Mouse (Mus musculus): ENCODE results near the gene Klhl31. TPM values are rescaled to one million over a fixed set of nuclear protein-coding genes. Genes with fewer than 3 reads are reported as not detected.

Gene Klhl31
- polyA plus RNA-seq, 1 experiment: 0.43 TPM

- no peaks in the 10 kb centered on the region for H3K79me3 ChIP-seq (ENCODE audit: low read depth)
- H3K79me2 ChIP-seq (ENCODE audit: control insufficient read depth, insufficient read depth): no peaks in the 10 kb centered on the region
- no peaks in the 10 kb centered on the region for H3K27me3 ChIP-seq (ENCODE audit: control insufficient read depth, insufficient read depth, insufficient read length)
- no peaks in the 10 kb centered on the region for H3K36me3 ChIP-seq (ENCODE audit: control insufficient read depth, insufficient read depth)
- no peak for TF ChIP-seq MYOD1 (IDR thresholded peaks at IDR 0.05; ENCODE audit: control insufficient read depth, insufficient read length, low read depth)
- TF ChIP-seq USF1 (IDR thresholded peaks at IDR 0.05; ENCODE audit: low read depth): no peak
- TF ChIP-seq MAX (IDR thresholded peaks at IDR 0.05): no peak
- TF ChIP-seq FOSL1 (IDR thresholded peaks at IDR 0.05; ENCODE audit: insufficient read depth, low read length, poor library complexity, severe bottlenecking): no peak
- no peak for TF ChIP-seq CTCF (IDR thresholded peaks at IDR 0.05; ENCODE audit: control insufficient read depth, insufficient read depth, insufficient read length)
- TF ChIP-seq MYOG (IDR thresholded peaks at IDR 0.05; ENCODE audit: control insufficient read depth, extremely low read depth, insufficient read length): no peak
- H3ac ChIP-seq (ENCODE audit: control insufficient read depth, insufficient read length, low read depth): no peak overlapping the region
- H3K4me3 ChIP-seq (ENCODE audit: insufficient read depth, poor library complexity, severe bottlenecking): no peak overlapping the region
These were observed 48.6 kb downstream of the Klhl31 start for GRCm38 (mm10) chr9:77684938-77685337.

GRCm38 (mm10) chr9:77685825-77686500, 49.7 kb downstream of the Klhl31 start:
- H3K79me3 ChIP-seq (ENCODE audit: low read depth): no peaks in the 10 kb centered on the region
- H3K79me2 ChIP-seq (ENCODE audit: control insufficient read depth, insufficient read depth): no peaks in the 10 kb centered on the region
- H3ac ChIP-seq (ENCODE audit: control insufficient read depth, insufficient read length, low read depth): no peak overlapping the region
- H3K36me3 ChIP-seq (ENCODE audit: control insufficient read depth, insufficient read depth): no peaks in the 10 kb centered on the region
- H3K4me3 ChIP-seq (ENCODE audit: insufficient read depth, poor library complexity, severe bottlenecking): no peak overlapping the region
- TF ChIP-seq CEBPB (IDR thresholded peaks at IDR 0.05; ENCODE audit: low read depth): no peak
- no peak for TF ChIP-seq FOSL1 (IDR thresholded peaks at IDR 0.05; ENCODE audit: insufficient read depth, low read length, poor library complexity, severe bottlenecking)
- no peak for TF ChIP-seq CTCF (IDR thresholded peaks at IDR 0.05; ENCODE audit: control insufficient read depth, insufficient read depth, insufficient read length)
- TF ChIP-seq MYOG (IDR thresholded peaks at IDR 0.05; ENCODE audit: control insufficient read depth, extremely low read depth, insufficient read length): no peak
- H3K27me3 ChIP-seq (ENCODE audit: control insufficient read depth, insufficient read depth, insufficient read length): no peaks in the 10 kb centered on the region

- no peaks in the 10 kb centered on the region for H3K79me2 ChIP-seq (ENCODE audit: control insufficient read depth, insufficient read depth)
- H3K27me3 ChIP-seq (ENCODE audit: control insufficient read depth, insufficient read depth, insufficient read length): no peaks in the 10 kb centered on the region
- no peaks in the 10 kb centered on the region for H3K36me3 ChIP-seq (ENCODE audit: control insufficient read depth, insufficient read depth)
- H3K4me3 ChIP-seq (ENCODE audit: insufficient read depth, poor library complexity, severe bottlenecking): no peak overlapping the region
- no peaks in the 10 kb centered on the region for H3K79me3 ChIP-seq (ENCODE audit: low read depth)
- no peak overlapping the region for H3ac ChIP-seq (ENCODE audit: control insufficient read depth, insufficient read length, low read depth)
- TF ChIP-seq CTCF (IDR thresholded peaks at IDR 0.05; ENCODE audit: control insufficient read depth, insufficient read depth, insufficient read length) (no peak), MYOD1 (IDR thresholded peaks at IDR 0.05; ENCODE audit: control insufficient read depth, insufficient read length, low read depth) (no peak), MYOG (IDR thresholded peaks at IDR 0.05; ENCODE audit: control insufficient read depth, extremely low read depth, insufficient read length) (no peak), FOSL1 (IDR thresholded peaks at IDR 0.05; ENCODE audit: insufficient read depth, low read length, poor library complexity, severe bottlenecking) (no peak), CEBPB (IDR thresholded peaks at IDR 0.05; ENCODE audit: low read depth) (no peak), MAX (IDR thresholded peaks at IDR 0.05) (no peak), USF1 (IDR thresholded peaks at IDR 0.05; ENCODE audit: low read depth) (no peak)
These were observed 56.4 kb downstream of the Klhl31 start for GRCm38 (mm10) chr9:77692707-77693106.

- Histone ChIP-seq H3K27me3 (ENCODE audit: control insufficient read depth, insufficient read depth, insufficient read length) (no peaks in the 10 kb centered on the region), H3K79me3 (ENCODE audit: low read depth) (no peaks in the 10 kb centered on the region), H3ac (ENCODE audit: control insufficient read depth, insufficient read length, low read depth) (no peak overlapping the region), H3K36me3 (ENCODE audit: control insufficient read depth, insufficient read depth) (no peaks in the 10 kb centered on the region), H3K79me2 (ENCODE audit: control insufficient read depth, insufficient read depth) (no peaks in the 10 kb centered on the region), H3K4me3 (ENCODE audit: insufficient read depth, poor library complexity, severe bottlenecking) (no peak overlapping the region)
- no peak for TF ChIP-seq MYOG (IDR thresholded peaks at IDR 0.05; ENCODE audit: control insufficient read depth, extremely low read depth, insufficient read length)
- no peak for TF ChIP-seq MYOD1 (IDR thresholded peaks at IDR 0.05; ENCODE audit: control insufficient read depth, insufficient read length, low read depth)
- TF ChIP-seq MAX (IDR thresholded peaks at IDR 0.05): no peak
- no peak for TF ChIP-seq CEBPB (IDR thresholded peaks at IDR 0.05; ENCODE audit: low read depth)
- no peak for TF ChIP-seq FOSL1 (IDR thresholded peaks at IDR 0.05; ENCODE audit: insufficient read depth, low read length, poor library complexity, severe bottlenecking)
- no peak for TF ChIP-seq CTCF (IDR thresholded peaks at IDR 0.05; ENCODE audit: control insufficient read depth, insufficient read depth, insufficient read length)
These were observed 57.1 kb downstream of the Klhl31 start for GRCm38 (mm10) chr9:77693405-77693804.

GRCm38 (mm10) chr9:77695586-77695985, 59.3 kb downstream of the Klhl31 start:
- TF ChIP-seq MYOG (IDR thresholded peaks at IDR 0.05; ENCODE audit: control insufficient read depth, extremely low read depth, insufficient read length): no peak
- no peak for TF ChIP-seq CTCF (IDR thresholded peaks at IDR 0.05; ENCODE audit: control insufficient read depth, insufficient read depth, insufficient read length)
- Histone ChIP-seq H3K36me3 (ENCODE audit: control insufficient read depth, insufficient read depth) (no peaks in the 10 kb centered on the region), H3K79me3 (ENCODE audit: low read depth) (no peaks in the 10 kb centered on the region), H3K4me3 (ENCODE audit: insufficient read depth, poor library complexity, severe bottlenecking) (no peak overlapping the region), H3ac (ENCODE audit: control insufficient read depth, insufficient read length, low read depth) (no peak overlapping the region), H3K27me3 (ENCODE audit: control insufficient read depth, insufficient read depth, insufficient read length) (no peaks in the 10 kb centered on the region), H3K79me2 (ENCODE audit: control insufficient read depth, insufficient read depth) (no peaks in the 10 kb centered on the region)

GRCm38 (mm10) chr9:77703476-77703875, 67.2 kb downstream of the Klhl31 start:
- Histone ChIP-seq H3K27me3 (ENCODE audit: control insufficient read depth, insufficient read depth, insufficient read length) (no peaks in the 10 kb centered on the region), H3K4me3 (ENCODE audit: insufficient read depth, poor library complexity, severe bottlenecking) (no peak overlapping the region), H3K79me2 (ENCODE audit: control insufficient read depth, insufficient read depth) (no peaks in the 10 kb centered on the region), H3K36me3 (ENCODE audit: control insufficient read depth, insufficient read depth) (no peaks in the 10 kb centered on the region), H3ac (ENCODE audit: control insufficient read depth, insufficient read length, low read depth) (no peak overlapping the region), H3K79me3 (ENCODE audit: low read depth) (no peaks in the 10 kb centered on the region)
- no peak for TF ChIP-seq MYOD1 (IDR thresholded peaks at IDR 0.05; ENCODE audit: control insufficient read depth, insufficient read length, low read depth)
- no peak for TF ChIP-seq CEBPB (IDR thresholded peaks at IDR 0.05; ENCODE audit: low read depth)
- no peak for TF ChIP-seq FOSL1 (IDR thresholded peaks at IDR 0.05; ENCODE audit: insufficient read depth, low read length, poor library complexity, severe bottlenecking)
- TF ChIP-seq MYOG (IDR thresholded peaks at IDR 0.05; ENCODE audit: control insufficient read depth, extremely low read depth, insufficient read length): no peak
- TF ChIP-seq CTCF (IDR thresholded peaks at IDR 0.05; ENCODE audit: control insufficient read depth, insufficient read depth, insufficient read length): no peak
- no peak for TF ChIP-seq MAX (IDR thresholded peaks at IDR 0.05)
- no peak for TF ChIP-seq USF1 (IDR thresholded peaks at IDR 0.05; ENCODE audit: low read depth)
